Mouse (Mus musculus): ENCODE data around the gene Nfkb2.

The Nfkb2 gene
- long read RNA-seq, experiment 1, transcript Nfkb2-201 (23 exons, 2,979 nt), result major isoform, 12 of 22 reads
- long read RNA-seq, experiment 1, partial matches to known transcripts, result 7 of 22 reads
- long read RNA-seq, experiment 1, other reads (novel, unspliced or antisense), result 3 of 22 reads
- long read RNA-seq, experiment 2, transcript Nfkb2-201 (23 exons, 2,979 nt), result major isoform, 13 of 25 reads
- long read RNA-seq, experiment 2, partial matches to known transcripts, result 7 of 25 reads
- long read RNA-seq, experiment 2, other reads (novel, unspliced or antisense), result 4 of 25 reads

GRCm38 (mm10) chr19:46304216-46304841, at the start of gene Nfkb2:
TSS of gene Nfkb2 (plus strand) at chr19:46304320.
- intact Hi-C loops (cut with DNase I), result loop anchor here (1.0 kb wide), 2 partner anchors 26 to 65 kb away; no protein-coding TSS in a partner anchor

- intact Hi-C loops (cut with DNase I), result no loop called here
Measured at GRCm38 (mm10) chr19:46264762-46265161, 39.4 kb upstream of the Nfkb2 start.

GRCm38 (mm10) chr19:46275307-46275706, 28.8 kb upstream of the Nfkb2 start:
- intact Hi-C loops (cut with DNase I), result no loop called here

- intact Hi-C loops (cut with DNase I), result no loop called here
Measured at GRCm38 (mm10) chr19:46282081-46282849, 21.9 kb upstream of the Nfkb2 start.

- intact Hi-C loops (cut with DNase I), result no loop called here
Measured at GRCm38 (mm10) chr19:46284686-46285085, 19.4 kb upstream of the Nfkb2 start.

GRCm38 (mm10) chr19:46285631-46286030, 18.5 kb upstream of the Nfkb2 start:
- intact Hi-C loops (cut with DNase I), result no loop called here

GRCm38 (mm10) chr19:46286047-46286446, 18.1 kb upstream of the Nfkb2 start:
- intact Hi-C loops (cut with DNase I), result no loop called here

- intact Hi-C loops (cut with DNase I), result no loop called here
Measured at GRCm38 (mm10) chr19:46286926-46287325, 17.2 kb upstream of the Nfkb2 start.

- intact Hi-C loops (cut with DNase I), result no loop called here
Measured at GRCm38 (mm10) chr19:46287566-46287965, 16.6 kb upstream of the Nfkb2 start.

GRCm38 (mm10) chr19:46290535-46291105, 13.5 kb upstream of the Nfkb2 start:
- intact Hi-C loops (cut with DNase I), result no loop called here

GRCm38 (mm10) chr19:46296938-46297337, 7.2 kb upstream of the Nfkb2 start:
- intact Hi-C loops (cut with DNase I), result no loop called here

GRCm38 (mm10) chr19:46300294-46301045, 3.6 kb upstream of the Nfkb2 start:
- intact Hi-C loops (cut with DNase I), result no loop called here

GRCm38 (mm10) chr19:46302551-46302950, 1.6 kb upstream of the Nfkb2 start:
- intact Hi-C loops (cut with DNase I), result no loop called here

GRCm38 (mm10) chr19:46303251-46304215, 587 bp upstream of the Nfkb2 start:
- intact Hi-C loops (cut with DNase I), result loop anchor here (1.0 kb wide), 2 partner anchors 27 to 66 kb away; no protein-coding TSS in a partner anchor

GRCm38 (mm10) chr19:46304908-46305333, 801 bp downstream of the Nfkb2 start:
- intact Hi-C loops (cut with DNase I), result loop anchor here (1.0 to 5.0 kb wide), 3 partner anchors 25 to 168 kb away; no protein-coding TSS in a partner anchor

- intact Hi-C loops (cut with DNase I), result loop anchor here (5.0 kb wide), 1 partner anchor 168 kb away; no protein-coding TSS in a partner anchor
Measured at GRCm38 (mm10) chr19:46305432-46306267, 1.5 kb downstream of the Nfkb2 start.

GRCm38 (mm10) chr19:46306268-46306610, 2.1 kb downstream of the Nfkb2 start:
- intact Hi-C loops (cut with DNase I), result loop anchor here (5.0 kb wide), 1 partner anchor 169 kb away; no protein-coding TSS in a partner anchor

- intact Hi-C loops (cut with DNase I), result loop anchor here (5.0 kb wide), 1 partner anchor 170 kb away; no protein-coding TSS in a partner anchor
Measured at GRCm38 (mm10) chr19:46306751-46307289, 2.7 kb downstream of the Nfkb2 start.
